Mouse (Mus musculus): ENCODE measurements at regions not wholly inside any gene's neighbourhood (a gene's known extent, or its start where the extent isn't known, plus 50 kb on each side); places are given as distances from the start of the nearest gene placed in this dataset.

DNA sequence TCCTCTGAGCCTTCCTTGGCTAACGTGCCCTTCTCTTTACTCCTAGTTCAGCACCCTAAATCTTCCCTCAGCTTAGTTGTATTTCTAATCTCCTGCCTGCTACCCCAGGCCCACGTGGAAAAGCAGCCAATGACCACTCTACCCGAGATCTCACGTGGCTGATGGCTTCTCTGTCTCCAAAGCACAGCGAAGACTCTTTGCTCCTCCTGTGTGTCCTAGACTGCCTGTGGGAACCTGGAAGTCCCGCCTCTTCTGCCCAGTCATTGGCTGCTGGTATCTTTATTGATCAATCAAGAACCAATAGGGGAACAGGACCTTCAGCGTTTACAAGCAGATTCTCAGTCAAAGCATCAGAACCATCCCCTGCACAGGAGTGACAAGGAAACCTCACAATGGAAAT lies 54.8 kb downstream of the Gm19935 start:
- DNase-seq (ENCODE audit: low spot score in 2 of 2), result no peak

DNA sequence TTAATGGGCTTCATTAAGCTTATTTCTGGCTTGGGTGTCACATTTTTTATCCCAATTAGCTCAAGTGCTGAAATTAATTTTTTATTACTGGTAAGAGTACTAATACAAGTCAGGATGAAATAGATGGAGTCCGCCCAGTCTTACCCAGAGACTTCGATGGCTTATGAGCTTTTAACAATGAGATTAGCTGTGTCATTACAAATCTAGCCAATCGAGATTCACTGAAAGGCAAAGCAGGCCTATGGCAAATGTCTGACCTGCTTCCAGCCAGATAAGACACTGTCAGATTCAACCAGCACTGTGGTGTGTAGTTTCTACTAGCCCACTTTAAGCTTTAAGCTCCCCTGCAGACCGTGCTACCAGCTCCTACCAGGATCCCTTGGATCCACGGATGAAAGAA lies 55.2 kb downstream of the Gm19935 start:
- no peak for DNase-seq (ENCODE audit: low spot score in 2 of 2)

DNA sequence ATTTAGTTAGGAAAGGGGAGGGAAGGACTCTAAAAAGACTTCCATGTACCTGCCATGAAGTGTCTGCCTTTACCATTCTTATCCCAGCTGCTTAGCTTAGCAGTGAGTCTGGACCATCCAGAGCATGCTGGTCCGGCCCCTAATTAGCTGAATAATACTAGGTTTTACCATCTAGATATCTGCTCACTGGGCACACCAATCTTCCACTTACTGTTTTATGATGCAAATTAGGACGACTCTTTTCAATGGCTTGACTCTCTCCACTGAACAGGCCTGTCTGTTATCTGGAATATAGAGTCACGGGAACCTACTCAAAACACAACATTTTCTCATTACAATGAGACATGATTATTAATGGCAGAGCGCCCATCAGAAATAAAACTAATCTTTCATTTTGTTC lies 55.7 kb downstream of the Gm19935 start:
- no peak for DNase-seq (ENCODE audit: low spot score in 2 of 2)

DNA sequence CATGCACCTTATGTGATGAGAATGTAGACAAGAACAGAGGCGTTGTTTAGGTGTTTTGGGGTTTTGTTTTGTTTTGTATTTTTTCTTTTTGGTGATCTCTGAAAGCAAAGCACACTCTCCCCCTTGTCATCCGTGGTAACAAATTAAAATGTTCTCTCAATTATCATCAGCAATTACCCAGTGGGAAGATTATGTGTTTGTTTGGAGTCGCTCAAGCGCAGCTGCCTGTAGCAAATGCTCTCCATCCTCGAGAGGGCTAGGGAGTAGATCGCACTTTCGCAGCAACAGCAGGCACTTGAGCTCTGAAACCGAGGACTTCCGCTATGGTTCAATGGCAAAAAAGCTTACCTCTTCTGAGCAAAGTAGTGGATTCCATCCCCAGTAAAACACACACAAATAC lies 57.7 kb downstream of the Gm19935 start:
- no peak for DNase-seq (ENCODE audit: low spot score in 2 of 2)

DNA sequence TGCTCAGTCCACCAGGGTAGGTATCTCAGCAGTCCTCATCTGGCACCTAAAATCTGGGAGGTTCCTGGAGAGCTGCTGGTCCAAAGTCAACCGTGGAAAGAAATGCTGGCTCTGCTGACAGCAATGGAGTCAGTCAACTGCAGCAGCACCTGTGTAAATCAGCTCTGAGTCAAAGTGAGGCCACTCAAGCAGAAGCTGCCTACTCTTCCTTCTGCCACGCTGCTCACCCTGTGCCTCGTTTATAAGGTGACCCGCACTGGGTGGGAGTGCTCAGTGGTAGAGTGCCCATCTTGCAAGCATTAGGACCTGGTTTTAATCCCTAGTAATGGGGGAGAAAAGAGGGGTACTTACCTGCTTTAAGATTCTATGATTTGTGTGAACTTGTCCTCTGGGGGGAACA lies 62.2 kb downstream of the Gm19935 start:
- DNase-seq (ENCODE audit: low spot score in 2 of 2), result no peak

DNA sequence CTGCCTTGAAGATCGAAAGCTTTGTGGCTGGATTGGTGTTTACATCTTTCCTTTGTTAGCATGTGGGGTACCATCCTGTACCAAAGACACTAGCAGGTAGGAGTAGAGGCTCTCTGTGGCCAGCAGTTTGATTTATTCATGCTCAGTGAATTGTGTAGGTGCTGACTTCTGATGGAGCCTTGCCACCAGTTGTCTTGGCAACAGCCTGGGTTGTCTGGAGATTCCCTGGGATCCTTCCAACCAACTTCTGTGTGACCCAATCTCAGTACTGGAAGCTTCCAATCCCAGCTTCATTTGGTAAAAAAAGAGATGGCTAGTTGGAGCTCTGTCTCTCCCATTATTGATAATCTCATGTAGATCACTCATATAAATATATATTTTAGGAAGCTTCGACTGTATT lies 73.6 kb downstream of the Gm19935 start:
- DNase-seq (ENCODE audit: low spot score in 2 of 2), result no peak

DNA sequence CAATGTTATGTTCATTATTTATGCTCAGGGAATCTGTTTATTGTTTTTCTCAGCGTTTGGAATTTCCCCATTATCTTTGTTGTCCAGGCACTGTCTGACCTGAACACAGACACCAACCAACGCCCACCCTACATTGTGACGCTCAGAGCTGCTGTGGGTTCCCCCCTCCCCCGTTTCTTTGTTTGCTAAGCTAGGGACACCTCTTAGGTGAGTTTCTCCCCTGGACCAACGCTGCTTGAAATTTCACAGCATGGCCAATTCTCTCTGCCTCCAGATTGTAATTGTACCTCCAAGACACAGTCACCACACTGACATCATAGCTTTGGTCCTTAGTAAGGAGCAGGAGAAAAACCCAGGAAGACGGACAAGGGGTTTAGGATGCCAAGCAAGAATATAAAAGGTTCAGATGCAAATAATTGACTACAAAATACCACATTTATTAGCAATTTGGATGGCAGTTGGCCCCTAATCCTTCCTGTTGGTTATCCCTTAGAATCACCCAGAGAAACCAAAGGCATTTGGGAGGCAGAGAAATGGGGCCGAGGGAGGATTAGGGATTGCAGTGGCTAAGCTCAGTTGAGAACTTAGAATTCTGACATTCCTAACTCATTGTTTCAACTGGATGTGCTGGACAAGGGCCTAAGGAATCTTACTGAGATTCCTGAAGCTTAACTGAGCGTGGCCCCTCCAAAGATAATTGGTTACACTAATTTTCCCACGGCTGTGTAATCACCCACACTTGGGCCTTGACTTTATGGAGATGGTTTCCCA lies 76.0 kb downstream of the Gm19935 start:
- DNase-seq (ENCODE audit: low spot score in 2 of 2), result no peak

DNA sequence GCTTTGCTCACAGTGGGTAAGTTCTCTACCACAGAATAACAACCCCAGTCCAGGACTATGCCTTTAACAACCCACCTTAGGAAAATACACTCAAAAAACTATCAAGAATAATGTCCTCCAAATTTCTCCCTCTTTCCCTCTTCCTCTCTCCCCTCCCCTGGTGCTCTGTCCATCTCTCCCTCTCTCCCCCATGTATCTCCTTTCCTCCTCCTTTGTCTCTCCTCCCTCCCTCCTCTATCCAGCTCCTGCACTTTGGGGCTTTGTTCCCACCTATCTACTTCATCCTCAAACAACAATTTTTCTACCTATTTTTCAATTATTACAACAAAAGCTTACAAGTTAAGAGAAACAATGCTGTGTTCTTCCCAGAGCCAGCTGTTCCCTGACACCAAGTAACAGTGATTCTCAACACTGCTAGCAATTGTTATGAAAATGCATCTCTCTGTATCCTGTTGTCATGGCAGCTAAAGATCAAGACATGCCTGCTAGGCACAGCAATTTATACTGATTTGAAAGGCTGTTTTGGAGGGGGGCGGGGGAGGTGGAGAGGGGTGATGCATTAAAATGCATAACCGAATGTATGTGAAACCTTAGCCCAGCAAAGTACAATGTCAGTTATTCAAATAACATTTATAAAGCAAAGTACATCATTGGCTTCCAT lies 76.8 kb downstream of the Gm19935 start:
- no peak for DNase-seq (ENCODE audit: low spot score in 2 of 2)

DNA sequence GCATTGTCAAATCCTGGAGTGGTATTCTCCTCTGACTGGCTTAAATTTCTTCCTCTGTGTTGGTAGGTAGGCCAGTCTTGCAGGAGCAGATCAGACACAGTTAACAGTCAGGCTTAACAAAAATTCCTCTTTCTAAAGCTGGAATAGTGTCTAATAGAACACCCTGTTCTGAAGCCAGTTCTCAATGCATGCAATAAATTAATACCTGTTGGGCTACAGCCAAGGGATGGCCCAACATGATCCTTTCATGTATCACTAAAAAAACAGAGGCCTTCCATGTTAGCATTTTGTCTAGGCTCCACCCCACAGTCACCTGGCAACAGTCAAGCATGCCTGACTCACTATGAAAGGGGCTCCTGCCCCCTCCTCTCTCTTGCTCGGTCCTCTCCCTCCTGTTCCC lies 89.2 kb downstream of the Gm19935 start:
- DNase-seq (ENCODE audit: low spot score in 2 of 2), result no peak

DNA sequence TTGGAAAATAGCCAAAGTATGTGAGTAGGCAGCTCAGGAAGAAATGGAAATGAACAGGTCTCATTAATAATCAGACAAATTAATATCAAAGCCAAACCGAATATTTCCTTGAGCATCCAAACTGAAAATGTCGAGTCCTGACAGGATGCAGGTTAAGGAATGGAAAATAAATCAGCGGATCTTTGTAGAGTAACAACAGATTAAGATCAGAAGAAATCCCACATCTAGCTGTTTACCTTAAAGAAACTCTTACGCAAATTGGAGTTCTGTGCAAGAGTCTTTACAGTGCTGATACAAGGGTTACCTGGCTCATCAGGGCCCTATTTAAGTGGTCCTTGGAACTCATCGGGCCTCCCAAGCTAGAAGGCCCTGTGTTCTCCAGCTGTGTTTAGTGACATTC lies 92.0 kb downstream of the Gm19935 start:
- DNase-seq (ENCODE audit: low spot score in 2 of 2), result no peak

DNA sequence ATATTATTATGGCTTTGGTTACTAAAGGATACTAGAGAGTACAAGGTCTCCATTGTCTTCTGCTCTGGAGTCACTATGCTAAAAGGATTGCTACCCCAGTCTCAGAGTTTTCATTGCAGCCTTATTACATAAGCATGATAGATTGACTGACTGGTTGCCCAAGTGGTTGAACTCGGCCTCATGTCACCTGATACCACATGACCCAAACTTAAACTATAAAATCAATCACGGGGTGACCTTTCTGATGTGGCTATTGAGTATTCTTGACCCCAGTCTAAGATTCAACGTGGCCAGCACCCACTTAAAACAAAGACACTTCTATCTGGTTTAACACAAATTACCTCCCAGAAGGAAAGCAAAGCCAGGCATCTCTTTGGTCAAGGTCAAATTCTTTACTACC lies 100.8 kb downstream of the Gm19935 start:
- DNase-seq (ENCODE audit: low spot score in 2 of 2), result no peak

DNA sequence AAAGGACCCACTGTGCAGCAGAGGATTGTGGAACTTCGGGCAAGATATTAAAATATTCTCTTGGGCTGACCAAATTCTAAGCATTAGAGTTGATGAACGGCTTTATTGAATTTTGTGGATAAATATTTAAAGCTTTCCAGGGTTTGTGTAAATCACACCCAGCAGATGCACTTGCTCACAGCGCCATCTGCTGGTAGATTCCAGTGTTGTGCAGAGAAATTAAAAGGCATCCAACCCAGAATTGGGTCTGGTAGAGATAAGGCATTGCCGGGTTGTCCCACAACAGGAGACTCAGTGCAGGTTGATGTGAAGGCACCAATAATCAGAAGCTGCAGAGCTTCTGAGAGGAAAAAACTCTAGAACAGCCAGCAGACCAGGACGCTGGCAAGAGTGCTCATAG lies 108.7 kb downstream of the Gm19935 start:
- DNase-seq (ENCODE audit: low spot score in 2 of 2), result peak; percentile 23 to 47

DNA sequence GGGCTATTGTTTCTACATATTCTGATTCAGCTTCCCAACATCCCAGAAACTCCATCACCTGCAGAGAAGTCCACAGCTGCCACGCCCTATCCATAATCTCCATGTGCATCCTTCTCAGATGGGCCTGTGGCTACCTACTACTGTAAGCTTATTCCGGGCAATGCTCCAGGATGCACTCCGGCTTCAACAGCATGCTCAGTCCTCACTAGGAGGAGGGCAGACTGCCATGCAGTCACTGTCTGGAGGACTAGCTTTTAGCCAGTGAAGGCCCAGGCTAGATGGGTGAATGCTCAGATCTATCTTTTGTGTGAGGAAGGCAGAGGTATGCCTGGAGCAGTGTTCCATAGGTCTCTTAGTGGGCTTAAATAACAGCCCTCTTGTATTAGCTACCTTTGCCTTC lies 124.7 kb downstream of the Gm19935 start:
- DNase-seq (ENCODE audit: low spot score in 2 of 2), result no peak

DNA sequence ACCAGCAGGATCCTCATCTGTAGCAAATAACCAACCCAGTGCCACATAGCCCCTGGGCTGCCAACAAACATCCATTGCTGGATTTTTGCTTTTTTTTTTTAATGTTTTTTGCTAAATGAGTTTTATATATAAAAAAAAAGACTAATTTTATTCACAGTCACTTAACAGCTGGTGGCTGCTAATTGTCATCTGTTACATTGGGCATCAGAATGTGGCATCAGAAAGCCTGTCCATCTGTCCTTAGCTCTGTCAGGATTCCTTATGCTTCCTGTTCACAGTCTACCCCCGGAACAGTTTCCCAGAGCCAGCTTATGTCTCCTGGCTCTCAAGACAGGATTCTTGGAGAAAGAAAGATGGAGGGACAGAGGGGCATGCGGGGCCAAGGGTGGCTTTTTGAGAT lies 132.1 kb downstream of the Gm19935 start:
- no peak for DNase-seq (ENCODE audit: low spot score in 2 of 2)

DNA sequence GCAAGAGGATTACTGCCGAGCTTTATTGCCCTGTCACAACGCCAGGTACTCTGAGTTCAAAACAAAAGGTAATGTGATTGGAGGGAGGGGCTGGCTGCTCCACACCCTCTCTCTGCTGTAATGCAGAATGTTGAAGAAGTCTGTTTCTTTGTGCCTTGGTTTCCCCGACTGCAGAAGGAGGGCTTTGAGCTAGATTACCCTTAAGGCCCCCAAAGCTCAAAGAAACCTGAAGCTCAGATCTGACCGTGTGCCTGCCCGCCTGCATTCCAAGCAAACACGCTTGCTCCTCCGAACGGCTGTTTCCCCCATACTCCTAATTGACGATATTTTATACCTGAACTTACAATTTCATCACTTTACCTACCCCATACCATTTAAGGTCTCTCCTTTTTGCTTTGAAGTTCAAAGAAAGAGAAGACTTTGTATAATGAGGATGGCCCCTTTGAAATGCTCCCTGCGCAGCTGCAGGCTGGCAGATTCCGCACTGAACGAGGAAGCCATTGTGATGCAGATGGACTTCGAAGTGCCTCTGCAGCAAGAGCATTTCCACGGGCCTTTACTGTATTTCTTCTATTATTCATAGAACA lies 146.6 kb downstream of the Gm19935 start:
- DNase-seq (ENCODE audit: low spot score in 2 of 2), result no peak

DNA sequence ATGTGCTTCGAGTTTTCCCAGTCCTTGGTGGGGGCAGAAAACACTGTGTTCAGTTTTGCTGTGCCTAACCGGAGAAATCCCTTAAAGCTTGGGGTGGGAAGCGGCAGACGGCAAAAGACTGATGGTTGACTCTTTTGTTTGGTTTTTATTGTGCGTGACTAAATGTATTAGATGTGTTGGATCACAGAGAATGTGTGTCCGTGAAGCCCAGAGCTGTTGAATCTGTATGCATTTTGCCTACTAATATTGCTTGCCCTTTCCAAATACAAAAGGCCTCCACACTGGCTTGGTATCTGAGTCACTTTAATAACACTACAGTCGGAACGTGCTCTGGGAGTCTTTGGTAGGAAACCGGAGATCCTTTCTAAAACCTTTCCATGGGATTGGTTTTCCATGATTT lies 147.8 kb downstream of the Gm19935 start:
- no peak for DNase-seq (ENCODE audit: low spot score in 2 of 2)

DNA sequence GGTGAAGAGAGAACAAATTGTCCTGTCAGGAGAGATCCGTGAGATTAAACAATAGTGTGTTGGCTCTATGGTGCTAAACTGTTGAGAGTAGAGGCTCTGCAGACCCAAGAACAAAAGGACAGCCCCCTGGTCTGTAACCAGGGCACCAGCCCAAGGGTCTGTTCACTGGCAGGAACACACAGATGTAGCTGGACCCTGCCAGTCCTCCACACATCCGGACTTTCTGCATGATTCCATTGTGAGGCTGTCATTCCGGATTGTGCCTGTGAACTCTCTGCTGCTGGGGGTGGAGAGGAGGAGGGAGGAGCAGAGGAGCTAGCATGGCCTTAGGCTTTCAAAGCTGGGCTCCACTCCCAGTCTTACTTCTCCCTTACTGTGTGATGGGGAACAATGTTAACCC lies 158.1 kb downstream of the Gm19935 start:
- DNase-seq (ENCODE audit: low spot score in 2 of 2), result no peak

DNA sequence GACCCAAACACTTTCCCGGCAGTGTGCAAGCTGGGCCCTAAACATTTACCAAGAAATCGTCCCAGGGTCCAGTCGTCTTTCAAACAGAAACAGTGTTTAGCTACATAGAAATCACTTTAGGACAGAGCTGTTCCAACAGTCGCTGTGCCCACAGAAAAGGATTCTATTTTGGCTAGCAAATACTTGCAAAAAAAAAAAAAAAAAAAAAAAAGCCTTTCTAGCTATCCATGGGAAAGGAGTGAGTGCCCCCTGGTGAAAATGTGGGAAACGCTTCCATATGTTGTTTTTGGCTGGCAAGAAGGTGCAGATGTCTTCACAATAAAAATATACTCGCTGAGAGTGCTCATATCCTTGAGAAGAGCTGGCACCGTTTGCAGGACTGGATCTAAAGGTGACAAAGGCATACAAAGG lies 159.5 kb downstream of the Gm19935 start:
- no peak for DNase-seq (ENCODE audit: low spot score in 2 of 2)

DNA sequence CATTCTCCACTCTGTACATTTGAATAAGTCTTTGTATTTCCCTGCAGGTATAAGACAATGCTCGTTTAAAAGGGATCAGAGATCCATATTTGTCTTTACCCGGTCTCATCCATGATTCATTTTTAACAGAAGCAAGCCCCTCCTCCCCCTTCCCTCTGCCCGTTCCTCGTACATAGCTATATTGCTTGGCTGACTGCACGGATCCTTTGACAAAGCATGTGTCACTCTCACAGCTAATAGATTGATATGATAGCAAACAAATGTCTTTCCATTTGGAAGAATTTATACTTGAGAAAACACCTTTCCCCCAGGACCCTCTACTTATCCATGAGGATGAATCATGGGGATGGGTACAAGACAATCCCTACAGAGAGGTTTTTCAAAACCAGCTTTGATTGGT lies 160.1 kb downstream of the Gm19935 start:
- no peak for DNase-seq (ENCODE audit: low spot score in 2 of 2)

DNA sequence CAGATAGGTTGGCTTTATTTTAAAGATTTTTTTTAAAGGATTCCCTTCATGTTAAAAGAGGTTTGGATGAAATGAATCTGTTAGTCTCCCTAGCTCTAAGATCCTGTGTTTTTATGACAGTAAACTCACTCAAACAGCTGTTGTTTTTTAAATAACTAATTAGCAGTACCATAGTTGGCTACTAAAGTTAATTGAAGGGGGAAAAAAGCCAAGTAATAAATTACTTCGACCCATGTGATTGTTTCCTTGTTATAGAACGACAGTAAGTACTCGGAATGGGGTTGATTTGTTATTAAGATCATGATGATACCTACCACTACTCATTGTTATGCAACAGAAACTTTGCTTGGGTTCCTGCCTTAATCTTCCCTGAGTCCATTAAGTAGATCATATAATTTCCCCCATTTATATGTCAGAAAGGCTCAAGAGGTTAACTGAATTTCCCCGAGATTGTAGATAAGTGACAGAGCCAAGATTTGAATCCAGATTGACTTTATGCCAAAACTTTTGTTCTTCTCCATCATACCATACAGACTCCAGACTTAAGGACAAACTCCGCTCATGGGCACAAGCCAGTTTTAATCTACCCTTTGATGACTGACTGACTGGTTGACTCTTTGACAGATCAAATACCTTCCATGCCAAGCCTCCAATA lies 160.6 kb downstream of the Gm19935 start:
- DNase-seq (ENCODE audit: low spot score in 2 of 2), result no peak

DNA sequence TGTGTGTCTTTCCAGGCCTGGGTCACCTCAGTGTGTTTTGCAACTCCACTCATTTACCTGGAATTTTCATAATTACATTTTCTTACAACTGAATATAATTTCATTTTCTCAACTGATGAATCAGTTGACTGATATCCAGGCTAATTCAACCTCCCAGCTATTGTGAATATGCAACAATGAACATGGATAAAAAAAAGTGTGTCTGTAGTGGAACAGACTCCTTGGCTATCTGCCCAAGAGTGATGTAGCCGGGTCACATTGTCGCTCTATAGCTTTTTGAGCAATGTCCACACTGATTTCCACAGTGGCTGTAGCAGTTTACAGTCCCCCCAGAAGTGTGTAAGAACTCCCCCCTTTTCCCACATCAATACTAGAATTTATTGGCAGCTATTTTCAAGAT lies 162.4 kb downstream of the Gm19935 start:
- no peak for DNase-seq (ENCODE audit: low spot score in 2 of 2)

DNA sequence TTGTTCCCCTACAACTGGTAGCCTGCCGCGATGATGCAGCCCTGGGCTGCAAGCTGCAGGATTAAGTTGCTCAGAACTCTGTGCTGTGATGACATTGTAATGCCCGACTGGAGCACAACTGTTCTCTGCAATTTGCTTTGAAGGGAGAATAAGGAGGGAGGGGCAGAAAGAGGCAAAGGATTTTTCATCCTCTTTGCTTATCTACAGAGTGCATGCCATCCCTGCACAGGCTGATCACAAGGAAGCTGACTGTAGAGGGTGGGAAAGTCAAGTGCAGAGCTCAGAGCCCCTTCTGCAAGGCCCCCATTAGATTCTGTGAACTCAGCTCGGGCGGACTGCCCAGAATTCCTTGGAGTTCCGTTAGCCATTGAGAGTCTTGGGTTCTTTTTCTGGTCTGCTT lies 174.8 kb downstream of the Gm19935 start:
- no peak for DNase-seq (ENCODE audit: low spot score in 2 of 2)

All from adrenal gland, adult 18-20 months (tissue).